Mouse (Mus musculus) thymus, postnatal 25 days (tissue): ENCODE results near the gene Hdac4.

ENCODE experiments used
- DNase-seq: peaks from one replicate; pipeline ENCODE4 v3.0.0; 2022

Gene Hdac4

DNA sequence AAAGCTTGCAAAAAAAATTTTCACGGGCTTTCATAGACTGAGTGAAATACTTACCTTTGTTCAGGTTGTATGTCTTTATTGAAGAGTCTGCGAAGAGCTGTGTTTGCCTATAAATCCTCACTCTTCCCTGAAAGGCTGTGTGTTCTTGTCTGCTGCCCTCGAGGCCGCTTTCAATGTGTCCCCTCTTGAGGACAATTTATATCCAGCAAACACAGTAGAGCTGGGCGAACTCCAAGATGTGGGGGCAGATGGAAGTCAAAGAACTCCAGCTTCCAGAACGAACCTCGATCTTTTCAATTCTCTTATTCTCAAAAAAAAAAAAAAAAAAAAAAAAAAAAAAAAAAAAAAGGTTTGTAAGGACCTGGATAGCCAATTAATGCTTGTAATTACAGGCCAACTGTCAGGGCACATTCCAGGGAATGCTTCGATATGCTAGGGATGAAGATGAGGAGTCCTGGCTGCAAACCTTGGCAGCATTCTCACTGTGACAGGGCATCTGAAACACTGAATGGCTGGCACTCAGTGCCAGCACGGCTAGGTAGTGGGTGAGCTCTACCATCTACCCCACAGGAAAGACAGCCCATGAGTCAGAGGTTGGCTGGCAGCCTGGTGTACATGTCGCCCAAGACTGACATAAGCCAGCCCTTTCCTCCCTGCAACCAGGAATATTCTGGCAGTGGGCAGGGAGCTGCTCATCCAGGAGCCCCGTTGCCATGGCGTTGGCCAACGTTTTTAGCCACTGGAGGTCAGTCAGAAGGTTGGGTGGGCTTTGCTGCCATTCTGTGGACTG is at the start of gene Hdac4:
Hdac4 (minus strand) TSS at position 340 of the 790 bp plus-strand sequence.
- no peak for DNase-seq

DNA sequence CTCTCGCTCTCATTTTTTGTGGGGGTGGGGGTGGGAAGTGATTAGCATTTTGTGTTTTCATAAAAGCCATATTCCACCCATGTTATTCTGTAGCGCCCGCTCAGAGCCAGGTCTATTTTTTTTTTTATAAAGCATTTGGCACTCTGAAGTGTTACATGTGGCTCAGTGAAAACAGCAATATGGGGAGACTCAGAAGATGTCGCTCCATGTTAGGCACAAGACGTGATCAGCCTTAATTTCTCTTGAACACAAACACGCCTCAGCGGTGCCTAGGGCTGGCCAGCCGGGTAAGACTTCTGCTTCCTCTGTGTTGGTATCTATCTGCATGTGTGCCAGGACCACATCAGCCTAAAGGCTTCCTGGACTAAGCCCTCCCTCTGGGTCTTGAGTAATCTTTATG is 48.0 kb upstream of the Hdac4 start:
- no peak for DNase-seq

DNA sequence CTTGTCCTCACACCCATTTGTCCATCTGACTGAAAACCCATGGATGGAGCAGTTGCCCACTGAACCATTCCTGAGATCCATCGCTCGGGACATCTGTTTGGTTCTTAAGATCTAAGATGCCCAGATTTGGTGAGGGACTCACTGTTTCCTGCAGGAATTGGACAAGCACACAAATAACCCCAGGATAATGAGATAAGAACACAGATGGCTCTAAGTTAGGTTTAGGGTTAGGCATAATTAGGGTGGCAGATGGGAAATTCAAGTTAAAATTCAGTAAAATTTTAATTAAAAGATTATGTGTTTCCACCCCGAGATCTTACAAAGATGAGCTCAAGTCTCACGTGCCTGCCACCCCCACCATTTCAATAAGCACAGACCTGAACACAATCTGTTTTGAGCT is 44.6 kb upstream of the Hdac4 start:
- DNase-seq, result no peak

DNA sequence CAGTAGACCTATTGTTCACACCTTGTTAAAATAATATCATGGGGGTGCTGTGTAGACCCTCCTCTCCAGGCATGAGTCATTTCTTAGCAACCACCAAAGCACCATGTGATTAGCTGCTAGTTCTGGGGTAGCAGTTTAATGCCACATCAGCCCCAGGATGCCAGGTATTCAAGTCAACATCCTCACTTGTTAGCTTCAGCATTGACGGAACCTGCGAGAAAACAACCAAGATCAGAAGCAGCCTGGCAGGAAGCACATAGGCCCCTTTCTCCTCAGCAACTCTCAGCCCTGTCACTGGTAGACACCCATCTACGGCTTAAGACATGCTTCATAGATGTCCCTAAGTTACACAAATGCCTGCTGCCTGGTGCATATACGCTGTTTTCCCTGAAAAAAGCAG is 40.1 kb upstream of the Hdac4 start:
- no peak for DNase-seq

DNA sequence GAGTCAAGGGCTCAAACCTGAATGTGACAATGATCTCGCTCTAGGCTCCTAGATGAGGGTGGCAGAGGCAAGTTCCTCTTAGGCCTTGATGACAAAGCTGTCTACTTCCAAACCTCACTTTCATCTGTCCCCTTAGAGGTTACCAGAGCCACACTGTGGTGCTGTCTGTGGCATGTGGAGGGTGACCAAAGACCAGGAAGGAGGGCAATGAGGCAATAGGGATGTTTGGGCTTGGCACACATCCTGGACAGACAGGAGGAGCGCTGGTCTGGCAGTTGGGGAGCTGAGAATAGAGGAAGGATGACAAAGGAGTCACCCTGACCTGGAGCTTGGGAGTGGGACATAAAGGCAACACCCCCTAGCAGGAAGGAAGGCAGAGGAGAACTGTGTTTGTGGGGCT is 29.8 kb upstream of the Hdac4 start:
- DNase-seq, result no peak

DNA sequence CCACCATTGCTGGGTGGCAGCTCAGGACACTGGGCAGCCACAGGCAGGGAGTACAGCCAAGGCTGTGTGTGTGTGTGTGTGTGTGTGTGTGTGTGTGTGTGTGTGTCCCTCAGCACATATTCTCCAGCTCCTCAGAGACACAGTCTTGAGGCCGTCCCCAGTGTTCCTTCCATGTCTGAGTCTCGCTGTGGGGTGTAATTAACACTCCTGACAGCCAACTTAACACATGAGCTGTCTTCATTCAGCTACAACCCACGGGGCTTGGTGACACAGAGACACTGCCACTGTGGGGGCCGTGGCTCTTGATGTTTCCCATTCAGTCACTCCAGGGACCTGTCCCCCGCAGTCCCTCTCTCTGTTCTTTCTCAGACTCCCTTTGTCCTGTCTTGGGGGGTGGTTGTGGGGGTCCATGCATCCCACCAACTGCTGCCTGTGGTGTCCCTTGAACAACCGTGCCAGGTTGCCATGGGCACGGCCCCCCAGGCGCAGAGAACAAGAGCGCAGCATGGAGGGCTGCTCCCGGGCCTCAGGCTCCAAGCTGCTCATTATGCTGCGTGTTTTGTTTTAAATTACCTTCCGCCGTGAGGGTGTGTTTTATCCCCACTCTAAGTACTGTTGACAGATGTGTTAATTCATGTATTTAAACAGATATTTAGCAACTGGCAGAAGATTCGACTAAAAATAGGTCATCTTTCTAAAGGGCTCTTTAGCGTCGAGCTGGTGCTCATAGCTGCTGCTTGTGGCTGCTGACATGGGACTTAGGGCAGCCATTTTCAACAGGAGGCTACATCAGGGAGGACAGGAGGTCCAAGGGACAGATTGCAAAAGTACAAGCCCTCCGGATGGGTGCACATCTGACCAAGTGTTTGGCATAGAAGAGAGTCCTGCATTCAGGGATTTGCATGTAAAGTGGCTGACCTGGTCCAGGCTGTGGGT is 28.7 kb upstream of the Hdac4 start:
- no peak for DNase-seq

DNA sequence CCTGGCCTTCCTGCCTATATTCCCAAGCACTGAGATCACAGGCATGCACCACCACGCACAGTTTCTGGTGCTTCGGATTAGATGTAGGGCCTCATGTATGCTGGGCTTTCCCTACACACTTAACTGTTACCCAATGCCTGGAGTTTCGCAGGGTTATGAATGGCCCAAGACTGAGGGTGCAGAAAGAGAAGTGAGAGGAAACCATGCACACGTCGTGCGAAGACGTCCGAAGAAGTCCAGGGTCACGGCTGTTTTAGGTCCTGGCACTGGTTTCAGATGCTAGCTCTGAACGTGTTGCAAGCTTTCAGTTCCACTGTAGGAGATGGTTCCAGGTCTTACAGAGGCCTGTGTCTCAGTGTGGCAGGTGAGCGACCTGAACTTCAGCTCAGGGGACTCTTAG is 21.2 kb upstream of the Hdac4 start:
- no peak for DNase-seq

DNA sequence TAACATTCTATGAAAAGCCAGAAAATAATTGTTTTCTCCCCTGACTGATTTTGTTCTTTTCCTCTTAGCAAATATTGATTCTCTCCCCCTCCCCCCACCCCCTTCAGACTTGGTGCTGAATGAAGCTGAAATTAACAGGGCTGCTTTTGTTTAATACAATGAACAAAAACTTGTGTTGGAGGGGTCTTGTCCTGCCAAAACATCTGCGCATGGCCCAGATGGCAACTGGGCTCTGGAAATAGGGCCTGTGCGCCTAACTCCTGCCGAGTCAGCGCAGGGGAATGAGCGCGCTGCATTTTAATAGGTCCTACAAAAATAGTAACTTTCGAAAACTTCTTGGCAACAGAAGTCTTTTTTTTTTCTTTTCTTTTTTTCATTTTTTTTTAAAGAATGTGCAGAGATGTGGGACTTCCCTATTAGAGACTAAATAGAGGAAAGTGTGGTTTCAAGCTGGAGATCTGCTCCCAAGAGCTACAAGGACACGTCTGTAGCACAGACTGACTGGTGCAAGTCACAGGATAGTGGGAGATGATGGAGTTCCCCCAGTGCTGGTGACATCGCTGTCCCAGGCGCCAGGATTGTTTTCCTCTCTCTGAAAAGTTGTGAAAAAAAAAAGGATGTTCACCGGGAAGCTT is 20.6 kb upstream of the Hdac4 start:
- DNase-seq, result no peak

DNA sequence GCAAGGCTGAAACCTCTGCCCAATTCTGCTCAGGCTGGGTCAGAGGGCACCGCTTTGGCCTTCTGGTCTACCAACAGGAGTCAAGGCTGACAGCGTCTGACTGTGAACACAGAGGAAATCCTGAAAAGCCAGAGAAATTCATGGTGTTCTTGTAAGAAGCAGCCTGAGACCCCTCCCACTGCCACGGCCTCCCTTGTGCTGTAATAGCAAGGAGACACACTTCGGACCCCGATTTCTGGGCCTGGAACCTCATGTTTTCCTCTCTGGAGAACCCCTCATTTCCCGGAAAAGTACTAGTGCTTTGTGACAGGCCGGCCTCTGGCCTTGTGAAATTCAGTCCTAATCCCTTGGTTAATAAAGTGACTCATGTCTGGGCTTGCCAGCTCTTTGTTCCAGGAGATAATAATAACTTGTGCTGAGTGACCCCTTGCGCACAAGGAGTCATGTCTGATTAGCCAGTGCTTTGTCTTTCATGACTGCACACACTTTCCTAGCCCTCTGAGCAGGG is 19.7 kb upstream of the Hdac4 start:
- no peak for DNase-seq

DNA sequence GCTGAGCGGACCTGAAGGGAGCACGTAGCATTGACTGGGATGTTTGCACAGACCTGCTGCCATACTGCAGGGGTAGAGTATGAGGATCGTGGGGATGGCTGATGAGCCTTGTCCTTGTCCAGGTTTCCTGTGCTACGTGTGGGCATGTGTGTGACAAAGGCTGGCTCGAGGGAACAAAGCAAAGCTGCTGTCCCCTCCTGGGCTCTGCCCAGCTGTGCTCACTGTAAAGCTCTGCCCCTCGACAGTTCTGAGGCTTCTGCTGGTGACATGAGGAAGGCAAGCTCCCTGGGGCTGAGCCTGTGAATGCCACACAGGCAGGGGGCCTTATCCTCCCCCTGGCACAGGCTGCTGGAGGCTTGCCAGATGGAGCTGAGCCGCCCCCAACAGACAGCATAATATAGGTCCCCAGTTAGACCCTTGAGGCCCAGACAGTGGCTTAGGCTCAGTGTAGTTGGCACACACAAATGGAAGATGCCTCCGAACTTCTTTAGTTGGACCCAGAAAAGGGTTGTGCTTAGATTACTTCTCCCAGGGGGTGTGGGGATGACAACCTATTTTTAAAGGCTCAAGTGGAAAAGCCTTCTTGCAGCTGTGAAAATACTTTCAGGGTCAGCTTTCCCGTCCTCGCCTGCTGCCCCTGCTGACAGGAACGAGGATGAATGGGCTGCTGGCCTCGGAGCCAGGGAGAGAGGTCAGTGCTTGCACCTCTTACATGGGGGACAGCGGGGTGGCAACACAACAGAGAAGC is 16.7 kb upstream of the Hdac4 start:
- DNase-seq, result no peak

DNA sequence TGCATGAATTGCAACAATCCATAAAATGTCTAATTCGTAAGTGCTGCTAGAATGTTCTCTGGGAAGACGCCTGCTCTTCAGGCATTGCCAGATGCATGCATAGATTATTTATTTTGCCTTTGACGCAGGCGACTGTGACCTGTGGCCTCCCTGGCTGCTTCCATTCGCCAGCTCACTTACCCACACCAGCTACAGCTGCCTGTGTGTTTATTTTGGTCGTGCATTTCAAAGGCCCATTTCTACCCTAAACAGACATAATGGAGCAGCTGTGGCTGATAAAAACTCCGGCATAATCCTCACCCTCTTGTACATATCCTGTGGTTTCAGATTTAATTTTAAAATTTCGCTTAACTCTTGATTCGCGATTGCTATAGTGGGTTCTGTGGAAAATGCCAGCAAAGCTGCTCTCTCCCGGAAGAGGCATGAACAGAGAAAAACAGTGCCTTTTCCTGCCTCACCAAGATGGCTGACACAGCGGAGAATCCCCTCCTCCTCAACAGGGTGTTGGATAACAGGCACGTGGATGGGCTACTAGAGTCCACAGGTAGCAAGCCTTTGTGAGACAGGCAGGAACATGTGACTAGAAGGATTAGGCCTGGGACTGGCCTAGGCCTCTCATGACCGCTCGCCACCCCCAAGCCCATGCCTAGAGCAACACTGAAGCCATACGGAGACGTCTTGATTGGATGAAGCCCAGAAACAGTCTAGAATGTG is 7.3 kb upstream of the Hdac4 start:
- no peak for DNase-seq

DNA sequence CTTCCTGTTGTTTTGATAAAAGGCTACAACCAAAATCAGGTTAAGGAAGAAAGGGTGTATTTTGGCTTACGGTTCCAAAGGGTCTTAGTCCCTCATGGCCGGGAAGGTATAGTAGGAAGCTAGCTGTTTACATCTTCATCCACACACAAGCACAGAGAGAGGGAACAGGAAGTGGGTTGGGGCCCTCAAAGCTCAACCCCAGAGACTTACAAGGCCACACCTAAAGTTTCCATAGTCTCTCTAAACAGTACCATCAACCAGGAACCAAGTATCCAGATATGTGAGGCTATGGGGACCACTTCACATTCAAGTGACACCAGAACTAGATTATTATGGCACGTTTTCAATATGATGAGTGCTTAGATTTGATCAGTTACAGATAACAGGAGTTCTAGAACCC is 5.0 kb downstream of the Hdac4 start:
- no peak for DNase-seq

DNA sequence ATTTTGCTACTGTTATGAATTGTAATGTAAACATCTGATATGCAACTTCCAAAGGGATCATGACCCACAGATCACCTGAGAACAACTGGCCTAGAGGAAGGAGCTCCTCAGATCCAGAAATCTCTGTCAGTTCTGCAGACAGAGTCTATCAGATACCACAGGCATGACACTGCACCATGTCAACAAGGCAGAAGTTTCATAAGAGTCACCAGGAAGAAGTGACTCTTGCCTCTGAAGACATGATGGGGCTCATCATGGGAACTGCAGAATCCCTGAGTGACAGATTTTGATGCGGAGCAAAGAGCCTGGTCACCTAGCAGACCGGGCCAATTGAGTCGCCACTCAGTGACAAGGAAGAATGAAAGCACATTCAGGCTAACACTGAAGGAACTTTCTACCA is 8.4 kb downstream of the Hdac4 start:
- DNase-seq, result no peak

DNA sequence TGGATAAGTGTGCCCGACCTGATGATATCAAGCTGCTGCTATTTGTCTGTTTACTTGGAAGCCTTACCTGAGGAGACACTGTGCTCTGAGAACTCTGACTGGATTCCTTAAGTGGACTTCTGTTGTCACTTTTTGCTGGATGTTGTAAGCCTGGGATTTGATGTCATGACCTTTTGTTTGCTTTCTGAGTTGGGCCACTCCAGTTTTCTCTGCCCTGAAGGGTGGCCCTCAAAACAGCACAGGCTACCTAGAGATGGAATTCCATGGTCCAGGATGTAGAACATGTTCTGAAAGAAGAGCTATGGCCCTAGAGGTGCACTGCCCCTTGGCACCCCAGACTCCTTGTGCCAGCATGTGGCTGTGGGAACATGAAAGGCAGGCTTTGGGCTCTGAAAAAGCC is 10.9 kb downstream of the Hdac4 start:
- DNase-seq, result no peak

DNA sequence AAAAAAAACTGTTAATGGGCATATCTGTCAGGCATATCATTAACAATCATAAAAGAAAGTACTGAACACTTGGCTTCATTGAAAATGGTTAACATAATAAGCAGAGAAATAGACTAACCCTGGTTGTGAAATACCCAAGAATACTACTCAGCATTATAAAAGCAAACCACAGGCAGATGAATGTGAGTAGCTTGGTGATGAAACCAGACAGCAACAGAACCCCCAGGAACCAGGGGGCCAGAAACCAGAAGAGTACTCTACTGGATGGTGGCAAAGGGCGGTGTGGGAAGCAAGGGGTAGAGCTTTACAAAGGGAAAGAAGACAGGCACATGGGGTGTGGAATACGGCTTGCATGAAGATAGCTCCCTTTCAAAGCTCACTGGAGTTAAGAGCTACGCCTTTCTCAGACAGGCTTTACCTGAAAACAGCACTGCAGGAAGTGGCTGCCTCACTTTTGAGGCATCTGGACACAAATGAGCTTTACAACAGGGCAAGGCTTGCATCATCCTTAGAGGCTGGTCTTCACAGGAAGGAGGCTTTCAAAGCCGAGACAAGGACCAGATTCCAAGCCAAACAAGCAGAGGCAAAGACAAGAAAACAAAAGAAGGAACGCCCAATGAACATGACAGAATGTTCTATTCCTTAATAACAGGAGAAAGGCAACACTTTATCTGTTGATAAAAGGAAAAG is 12.3 kb downstream of the Hdac4 start:
- DNase-seq, result no peak

DNA sequence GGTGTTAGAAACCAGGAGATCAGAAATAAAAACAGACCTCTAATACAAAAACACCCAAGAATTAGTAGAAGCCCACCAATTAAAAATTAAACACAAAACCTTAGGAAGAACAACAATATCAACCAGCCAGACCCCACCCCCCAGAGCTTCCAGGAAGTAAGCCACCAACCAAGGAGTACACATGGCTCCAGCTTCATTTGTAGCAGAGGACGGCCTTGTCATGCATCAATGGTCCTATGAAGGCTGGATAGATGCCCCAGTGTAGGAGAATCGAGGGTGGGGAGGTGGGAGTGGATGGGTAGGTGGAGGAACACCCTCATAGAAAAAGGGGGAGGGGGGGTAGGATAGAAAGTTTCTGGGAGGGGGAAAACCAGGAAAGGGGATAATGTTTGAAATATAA is 13.5 kb downstream of the Hdac4 start:
- DNase-seq, result no peak

DNA sequence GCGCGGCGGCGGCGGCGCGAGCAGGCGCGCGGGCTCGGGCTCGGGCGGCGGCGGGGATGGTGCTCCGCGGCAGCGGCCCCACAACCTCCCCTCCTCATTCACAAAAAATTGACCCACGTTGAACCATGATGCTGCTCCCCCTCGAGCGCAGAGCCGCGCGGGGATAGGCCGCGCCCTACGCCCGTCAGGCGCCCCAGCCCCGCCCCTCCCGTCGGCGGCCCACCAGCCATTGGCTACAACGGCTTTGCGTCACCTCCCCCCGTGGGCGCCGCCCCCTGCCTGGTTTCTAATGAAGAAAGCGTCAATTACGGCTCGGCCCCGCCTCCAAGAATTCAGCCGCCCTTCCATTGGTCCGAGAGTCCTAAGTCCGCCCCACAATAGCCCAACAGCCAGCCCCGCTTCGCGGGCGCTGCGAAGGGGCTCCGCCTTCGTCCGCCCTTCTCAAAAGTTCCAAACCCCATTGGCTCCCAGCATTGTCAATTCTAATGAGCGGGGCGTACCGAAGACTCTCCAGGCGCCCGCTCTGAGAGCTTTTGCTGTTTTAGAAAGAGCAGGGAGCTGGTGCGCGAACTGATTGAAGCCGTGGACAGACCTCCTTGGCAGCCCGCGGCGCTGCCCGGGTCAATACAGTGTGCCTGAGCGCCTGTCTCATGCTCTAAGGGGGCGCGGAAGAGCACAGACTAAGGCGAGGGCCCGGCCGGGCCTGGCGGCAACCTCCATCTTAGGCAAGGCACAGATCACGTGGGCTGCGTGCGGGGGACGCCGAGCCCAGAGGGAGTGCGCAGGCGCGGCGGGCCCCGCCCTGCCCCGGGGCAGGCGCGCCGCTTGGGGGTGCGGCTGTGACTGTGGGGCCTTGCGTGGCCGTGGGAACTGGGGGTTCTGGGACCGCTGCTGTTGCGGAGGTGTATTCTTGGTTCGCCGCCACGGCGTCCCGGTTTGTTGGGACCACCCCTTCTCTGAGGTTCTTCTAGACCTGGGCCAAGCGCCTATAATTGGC is 15.1 kb downstream of the Hdac4 start:
- peak; percentile 100 for DNase-seq

DNA sequence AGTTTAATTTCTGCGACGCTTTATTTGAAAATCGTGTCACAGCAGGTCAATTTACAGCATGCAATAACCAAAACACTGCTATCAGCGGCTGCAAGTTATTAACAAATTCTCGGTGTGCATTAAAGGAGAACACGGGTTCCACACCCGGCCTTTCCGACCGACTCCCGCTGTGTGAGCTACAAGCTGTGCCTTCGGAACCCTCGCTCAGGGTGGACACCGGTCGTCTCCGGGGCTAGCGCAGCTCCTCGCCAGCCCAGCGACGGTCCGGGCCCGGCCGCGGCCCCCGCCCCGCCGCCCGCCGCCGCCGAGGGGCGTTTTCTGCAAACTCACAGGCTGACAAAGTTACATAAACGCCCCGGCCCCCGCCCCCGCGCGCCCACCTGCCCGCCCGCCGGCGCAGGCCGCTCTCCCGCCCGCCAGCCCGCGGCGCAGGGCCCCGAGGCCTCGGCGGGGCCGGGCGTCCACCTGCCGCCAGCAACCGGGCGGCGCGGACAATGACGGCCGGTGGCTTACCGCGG is 16.0 kb downstream of the Hdac4 start:
- DNase-seq, result peak; percentile 52

DNA sequence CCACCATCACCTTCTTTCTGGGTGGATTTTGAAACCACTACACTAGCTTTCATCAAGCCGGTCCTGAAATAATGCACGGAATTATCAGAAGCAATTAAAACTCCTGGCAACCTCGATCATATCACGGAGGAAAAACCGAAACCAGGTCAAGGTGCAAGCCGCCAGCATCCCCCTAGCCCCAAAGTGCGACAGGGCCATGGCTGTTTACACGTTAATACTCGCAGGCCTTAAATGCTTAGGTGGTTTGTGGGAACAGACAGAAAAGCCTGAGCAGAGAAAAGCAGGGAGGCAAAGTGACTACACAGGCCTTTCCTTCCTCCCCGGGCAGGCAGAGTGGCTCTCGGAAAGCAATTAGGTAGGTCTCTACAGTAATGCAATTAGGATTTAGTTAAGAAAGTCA is 16.4 kb downstream of the Hdac4 start:
- peak; percentile 34 for DNase-seq
